Mouse (Mus musculus) ovary, postnatal 14 days (tissue): ENCODE measurements around the gene Pou5f2.
A peak's percentile ranks its signal among the peaks of the same experiment; 100 is the strongest.

Source experiments
- DNase-seq: peaks from one replicate; pipeline ENCODE4 v3.0.0; 2022; ENCODE audit warnings: low spot score

Pou5f2 gene

GRCm38 (mm10) chr13:78024683-78025294 is at the start of gene Pou5f2:
Gene Pou5f2 (plus strand): TSS chr13:78024902.
- no peak for DNase-seq

GRCm38 (mm10) chr13:77976248-77976647 is 48.5 kb upstream of the Pou5f2 start:
- no peak for DNase-seq

- no peak for DNase-seq
Observed at GRCm38 (mm10) chr13:77977121-77977520, 47.6 kb upstream of the Pou5f2 start.

- peak; percentile 16 for DNase-seq
Observed at GRCm38 (mm10) chr13:77982105-77982851, 42.4 kb upstream of the Pou5f2 start.

- DNase-seq = no peak
Observed at GRCm38 (mm10) chr13:77982852-77983202, 41.9 kb upstream of the Pou5f2 start.

- DNase-seq = no peak
Observed at GRCm38 (mm10) chr13:77991189-77991886, 33.4 kb upstream of the Pou5f2 start.

GRCm38 (mm10) chr13:78004649-78005048 is 20.1 kb upstream of the Pou5f2 start:
- no peak for DNase-seq

GRCm38 (mm10) chr13:78005344-78005743 is 19.4 kb upstream of the Pou5f2 start:
- no peak for DNase-seq

- DNase-seq = no peak
Observed at GRCm38 (mm10) chr13:78010176-78010575, 14.5 kb upstream of the Pou5f2 start.

GRCm38 (mm10) chr13:78032821-78033220 is 8.1 kb downstream of the Pou5f2 start:
- DNase-seq = no peak

GRCm38 (mm10) chr13:78037203-78037602 is 12.5 kb downstream of the Pou5f2 start:
- no peak for DNase-seq

GRCm38 (mm10) chr13:78043203-78043602 is 18.5 kb downstream of the Pou5f2 start:
- no peak for DNase-seq

GRCm38 (mm10) chr13:78045116-78045515 is 20.4 kb downstream of the Pou5f2 start:
- no peak for DNase-seq
